Mouse (Mus musculus): Measurements from ENCODE around the gene Prss45. TPM values are rescaled to one million over a fixed set of nuclear protein-coding genes. Genes with fewer than 3 reads are reported as not detected.

Prss45 gene
- total and polyA plus RNA-seq, 3 experiments, result not detected

DNA sequence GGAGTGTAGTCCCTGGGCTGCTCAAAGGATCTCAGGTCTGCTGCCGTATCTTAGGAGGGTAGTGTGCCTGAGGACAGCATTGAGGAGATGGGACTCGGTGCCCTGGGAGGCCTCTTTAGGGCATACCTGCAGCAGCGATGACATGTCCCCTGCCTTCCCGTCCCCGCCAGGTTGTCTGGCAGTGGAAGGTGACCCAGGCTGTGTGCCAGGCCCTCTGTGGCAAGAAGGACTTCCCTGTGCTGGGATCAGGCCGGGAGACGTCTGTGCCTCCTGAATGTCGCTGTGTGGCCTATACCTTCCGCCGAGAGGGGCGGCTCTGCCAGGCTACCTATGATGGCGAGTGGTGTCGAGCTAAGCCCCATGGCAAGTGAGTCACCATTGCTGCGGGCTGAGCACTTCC lies 54.5 kb downstream of the Prss45 start:
- Histone ChIP-seq H3K4me3 (ENCODE audit: control insufficient read depth in 1 of 2, insufficient read depth in 1 of 2, low read depth in 2 of 2, low read length in 2 of 2) (no peak overlapping the region), H3K4me1 (ENCODE audit: control insufficient read depth in 1 of 2, insufficient read depth in 2 of 2, low read length in 2 of 2) (no peaks in the 10 kb centered on the region), H3K27ac (ENCODE audit: control insufficient read depth, low read depth, low read length) (no peak overlapping the region), H3K36me3 (ENCODE audit: control insufficient read depth in 1 of 2, insufficient read depth in 2 of 2, low read length in 2 of 2) (no peaks in the 10 kb centered on the region), H3K27me3 (ENCODE audit: control insufficient read depth in 1 of 2, insufficient read depth in 2 of 2, low read length in 2 of 2) (no peaks in the 10 kb centered on the region), H3K9ac (ENCODE audit: control insufficient read depth, low read depth, low read length, poor library complexity, severe bottlenecking) (no peak overlapping the region), H3K79me2 (ENCODE audit: control insufficient read depth, insufficient read depth, low read length, poor library complexity) (no peaks in the 10 kb centered on the region), H3K9me3 (replicated peaks; ENCODE audit: insufficient read depth, low read length) (no peaks in the 10 kb centered on the region)
- TF ChIP-seq ELF1 (IDR thresholded peaks at IDR 0.05; ENCODE audit: low read depth, low read length) (no peak), KAT2A (conservative IDR thresholded peaks at IDR 0.05; ENCODE audit: low read depth, low read length) (no peak), MEF2A (IDR thresholded peaks at IDR 0.05; ENCODE audit: extremely low read depth, insufficient replicate concordance, low read depth, low read length, poor library complexity, severe bottlenecking) (no peak), MXI1 (IDR thresholded peaks at IDR 0.05; ENCODE audit: low read depth, low read length) (no peak)
- DNase-seq (ENCODE audit: low read depth, low spot score), result no peak

DNA sequence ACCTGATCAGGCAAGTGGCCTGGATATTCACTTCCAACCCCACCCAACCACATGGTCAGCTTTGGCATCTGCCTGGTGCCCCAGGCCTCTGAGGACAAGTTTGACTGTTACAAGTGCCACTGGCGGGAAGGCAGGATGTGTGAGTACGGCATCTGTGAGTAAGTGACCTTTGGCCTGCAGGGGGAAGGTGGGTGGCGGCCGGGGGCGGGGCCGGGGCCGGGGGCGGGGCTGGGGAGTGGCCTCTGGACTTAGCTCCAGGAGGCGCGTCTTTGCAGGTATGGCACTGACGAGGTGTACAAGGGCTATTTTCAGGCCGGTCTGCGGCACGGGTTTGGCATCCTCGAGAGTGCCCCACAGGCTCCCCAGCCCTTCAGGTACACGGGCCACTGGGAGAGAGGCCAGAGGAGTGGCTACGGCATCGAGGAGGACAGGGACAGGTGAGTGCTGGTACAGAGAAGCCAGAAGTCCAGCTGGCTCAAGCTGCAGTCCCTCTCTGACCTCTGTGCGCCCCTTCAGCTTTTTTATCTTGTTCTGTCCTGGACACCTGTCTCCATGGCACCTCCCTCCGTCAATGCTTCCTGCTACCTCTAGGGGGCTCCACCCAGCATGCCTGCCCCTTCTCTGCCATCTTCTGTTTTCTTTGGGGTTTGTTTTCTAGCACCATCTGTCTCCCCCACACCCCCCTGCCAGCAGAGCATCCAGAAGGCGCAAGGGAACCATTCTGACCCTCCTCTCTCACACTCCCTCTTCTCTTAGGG lies 55.8 kb downstream of the Prss45 start:
- no peaks in the 10 kb centered on the region for H3K9me3 ChIP-seq (replicated peaks; ENCODE audit: insufficient read depth, low read length)
- no peaks in the 10 kb centered on the region for H3K27me3 ChIP-seq (ENCODE audit: control insufficient read depth in 1 of 2, insufficient read depth in 2 of 2, low read length in 2 of 2)
- TF ChIP-seq CTCF (IDR thresholded peaks at IDR 0.05 in 2 of 3, conservative IDR thresholded peaks at IDR 0.05 in 1 of 3; ENCODE audit: control insufficient read depth in 1 of 3, insufficient read depth in 1 of 3, low read depth in 2 of 3, low read length in 3 of 3, poor library complexity in 1 of 3, severe bottlenecking in 1 of 3) (peak in 2 of 3 experiments; percentile 33 to 34; a peak in 3 of 6 replicates), MAFK (IDR thresholded peaks at IDR 0.05; ENCODE audit: borderline replicate concordance, low read depth, low read length) (no peak), NRF1 (IDR thresholded peaks at IDR 0.05; ENCODE audit: insufficient read depth, low read depth, low read length, poor library complexity, severe bottlenecking) (no peak)
- no peak overlapping the region for H3K9ac ChIP-seq (ENCODE audit: control insufficient read depth, low read depth, low read length, poor library complexity, severe bottlenecking)
- no peaks in the 10 kb centered on the region for H3K36me3 ChIP-seq (ENCODE audit: control insufficient read depth in 1 of 2, insufficient read depth in 2 of 2, low read length in 2 of 2)
- H3K79me2 ChIP-seq (ENCODE audit: control insufficient read depth, insufficient read depth, low read length, poor library complexity), result no peaks in the 10 kb centered on the region
- no peaks in the 10 kb centered on the region for H3K4me1 ChIP-seq (ENCODE audit: control insufficient read depth in 1 of 2, insufficient read depth in 2 of 2, low read length in 2 of 2)
- H3K27ac ChIP-seq (ENCODE audit: control insufficient read depth, low read depth, low read length), result no peak overlapping the region
- DNase-seq (ENCODE audit: low read depth, low spot score), result no peak
- no peak overlapping the region for H3K4me3 ChIP-seq (ENCODE audit: control insufficient read depth in 1 of 2, insufficient read depth in 1 of 2, low read depth in 2 of 2, low read length in 2 of 2)

Other genes with a start within 250 kb of the Prss45 start
- 0.33 and 0.58 TPM in 2 replicates for gene Nradd, start 210.1 kb upstream of the Prss45 start, total RNA-seq (2012; rRNA removed)
- gene Nradd, start 210.1 kb upstream of the Prss45 start, polyA plus RNA-seq (2012; ENCODE audit: insufficient read depth in 1 of 2, insufficient read length in 2 of 2, low read depth in 1 of 2, low replicate concordance in 2 of 2, missing spikeins in 1 of 2), result 1 to 10 TPM in 1 of 2 experiments, not detected in 1; 1.1 TPM
- 7.0 and 9.3 TPM in 2 replicates for gene Nbeal2, start 180.4 kb upstream of the Prss45 start, total RNA-seq (2012; rRNA removed)
- 10 to 100 TPM in 1 of 2 experiments, not detected in 1; 17.2 TPM for gene Nbeal2, start 180.4 kb upstream of the Prss45 start, polyA plus RNA-seq (2012; ENCODE audit: insufficient read depth in 1 of 2, insufficient read length in 2 of 2, low read depth in 1 of 2, low replicate concordance in 2 of 2, missing spikeins in 1 of 2)
- 122 and 129 TPM in 2 replicates for gene Ccdc12, start 178.1 kb upstream of the Prss45 start, total RNA-seq (2012; rRNA removed)
- gene Ccdc12, start 178.1 kb upstream of the Prss45 start, polyA plus RNA-seq (2012; ENCODE audit: insufficient read depth in 1 of 2, insufficient read length in 2 of 2, low read depth in 1 of 2, low replicate concordance in 2 of 2, missing spikeins in 1 of 2), result 100 to 1,000 TPM in 1 of 2 experiments, not detected in 1; 112 TPM
- not detected in 2 replicates for gene Myl3, start 92.7 kb upstream of the Prss45 start, total RNA-seq (2012; rRNA removed)
- not detected for gene Myl3, start 92.7 kb upstream of the Prss45 start, polyA plus RNA-seq (2012; ENCODE audit: insufficient read depth in 1 of 2, insufficient read length in 2 of 2, low read depth in 1 of 2, low replicate concordance in 2 of 2, missing spikeins in 1 of 2)
- gene Pth1r, start 87.4 kb upstream of the Prss45 start, total RNA-seq (2012; rRNA removed), result 0.15 and 0.33 TPM in 2 replicates
- under 1 TPM in 1 of 2 experiments, not detected in 1; 0.77 TPM for gene Pth1r, start 87.4 kb upstream of the Prss45 start, polyA plus RNA-seq (2012; ENCODE audit: insufficient read depth in 1 of 2, insufficient read length in 2 of 2, low read depth in 1 of 2, low replicate concordance in 2 of 2, missing spikeins in 1 of 2)
- gene Prss42, start 36.4 kb upstream of the Prss45 start, total RNA-seq (2012; rRNA removed), result not detected in 2 replicates
- not detected for gene Prss42, start 36.4 kb upstream of the Prss45 start, polyA plus RNA-seq (2012; ENCODE audit: insufficient read depth in 1 of 2, insufficient read length in 2 of 2, low read depth in 1 of 2, low replicate concordance in 2 of 2, missing spikeins in 1 of 2)
- gene Prss44, start 20.6 kb upstream of the Prss45 start, total RNA-seq (2012; rRNA removed), result not detected in 2 replicates
- not detected for gene Prss44, start 20.6 kb upstream of the Prss45 start, polyA plus RNA-seq (2012; ENCODE audit: insufficient read depth in 1 of 2, insufficient read length in 2 of 2, low read depth in 1 of 2, low replicate concordance in 2 of 2, missing spikeins in 1 of 2)
- not detected in 2 replicates for gene Prss43, start 7.9 kb upstream of the Prss45 start, total RNA-seq (2012; rRNA removed)
- not detected for gene Prss43, start 7.9 kb upstream of the Prss45 start, polyA plus RNA-seq (2012; ENCODE audit: insufficient read depth in 1 of 2, insufficient read length in 2 of 2, low read depth in 1 of 2, low replicate concordance in 2 of 2, missing spikeins in 1 of 2)
- gene Prss46, start 9.9 kb downstream of the Prss45 start, total RNA-seq (2012; rRNA removed), result not detected in 2 replicates
- gene Prss46, start 9.9 kb downstream of the Prss45 start, polyA plus RNA-seq (2012; ENCODE audit: insufficient read depth in 1 of 2, insufficient read length in 2 of 2, low read depth in 1 of 2, low replicate concordance in 2 of 2, missing spikeins in 1 of 2), result not detected
- gene Prss50, start 23.4 kb downstream of the Prss45 start, total RNA-seq (2012; rRNA removed), result not detected in 2 replicates
- not detected for gene Prss50, start 23.4 kb downstream of the Prss45 start, polyA plus RNA-seq (2012; ENCODE audit: insufficient read depth in 1 of 2, insufficient read length in 2 of 2, low read depth in 1 of 2, low replicate concordance in 2 of 2, missing spikeins in 1 of 2)
- gene Als2cl, start 45.3 kb downstream of the Prss45 start, total RNA-seq (2012; rRNA removed), result not detected in 2 replicates
- gene Als2cl, start 45.3 kb downstream of the Prss45 start, polyA plus RNA-seq (2012; ENCODE audit: insufficient read depth in 1 of 2, insufficient read length in 2 of 2, low read depth in 1 of 2, low replicate concordance in 2 of 2, missing spikeins in 1 of 2), result under 1 TPM in 1 of 2 experiments, not detected in 1; 0.21 TPM
- not detected in 2 replicates for gene Tmie, start 45.5 kb downstream of the Prss45 start, total RNA-seq (2012; rRNA removed)
- not detected for gene Tmie, start 45.5 kb downstream of the Prss45 start, polyA plus RNA-seq (2012; ENCODE audit: insufficient read depth in 1 of 2, insufficient read length in 2 of 2, low read depth in 1 of 2, low replicate concordance in 2 of 2, missing spikeins in 1 of 2)
- gene Fam240a, start 82.3 kb downstream of the Prss45 start, total RNA-seq (2012; rRNA removed), result not detected in 2 replicates
- gene Fam240a, start 82.3 kb downstream of the Prss45 start, polyA plus RNA-seq (2012; ENCODE audit: insufficient read depth in 1 of 2, insufficient read length in 2 of 2, low read depth in 1 of 2, low replicate concordance in 2 of 2, missing spikeins in 1 of 2), result not detected
- gene Tdgf1, start 111.6 kb downstream of the Prss45 start, total RNA-seq (2012; rRNA removed), result not detected in 2 replicates
- not detected for gene Tdgf1, start 111.6 kb downstream of the Prss45 start, polyA plus RNA-seq (2012; ENCODE audit: insufficient read depth in 1 of 2, insufficient read length in 2 of 2, low read depth in 1 of 2, low replicate concordance in 2 of 2, missing spikeins in 1 of 2)
- not detected in 2 replicates for gene Lrrc2, start 117.0 kb downstream of the Prss45 start, total RNA-seq (2012; rRNA removed)
- under 1 TPM in 1 of 2 experiments, not detected in 1; 0.07 TPM for gene Lrrc2, start 117.0 kb downstream of the Prss45 start, polyA plus RNA-seq (2012; ENCODE audit: insufficient read depth in 1 of 2, insufficient read length in 2 of 2, low read depth in 1 of 2, low replicate concordance in 2 of 2, missing spikeins in 1 of 2)
- gene Rtp3, start 156.0 kb downstream of the Prss45 start, total RNA-seq (2012; rRNA removed), result not detected in 2 replicates
- not detected for gene Rtp3, start 156.0 kb downstream of the Prss45 start, polyA plus RNA-seq (2012; ENCODE audit: insufficient read depth in 1 of 2, insufficient read length in 2 of 2, low read depth in 1 of 2, low replicate concordance in 2 of 2, missing spikeins in 1 of 2)
- gene Ltf, start 184.7 kb downstream of the Prss45 start, total RNA-seq (2012; rRNA removed), result not detected in 2 replicates
- gene Ltf, start 184.7 kb downstream of the Prss45 start, polyA plus RNA-seq (2012; ENCODE audit: insufficient read depth in 1 of 2, insufficient read length in 2 of 2, low read depth in 1 of 2, low replicate concordance in 2 of 2, missing spikeins in 1 of 2), result under 1 TPM in 1 of 2 experiments, not detected in 1; 0.11 TPM
- 0.19 and 0.23 TPM in 2 replicates for gene Ccrl2, start 222.9 kb downstream of the Prss45 start, total RNA-seq (2012; rRNA removed)
- under 1 TPM in 1 of 2 experiments, not detected in 1; 0.75 TPM for gene Ccrl2, start 222.9 kb downstream of the Prss45 start, polyA plus RNA-seq (2012; ENCODE audit: insufficient read depth in 1 of 2, insufficient read length in 2 of 2, low read depth in 1 of 2, low replicate concordance in 2 of 2, missing spikeins in 1 of 2)

All from MEL (cell line).